Comparison of ENCODE assay signal across 8 mouse cellular contexts in genomic region chr10:127350594-127351284, GRCm38 (mm10). TPM values are rescaled to one million over a fixed set of nuclear protein-coding genes. Genes with fewer than 3 reads are reported as not detected.
A peak's percentile ranks its signal among the peaks of the same experiment; 100 is the strongest.
DNase-seq lines count a peak whose midpoint lies in the region; ATAC-seq lines count a peak whose summit lies in the region.

No protein-coding gene starts in this region.

- 13% methylated on average over 24 of the region's 24 CpGs for WGBS in limb, embryonic 15.5 days
- 11% methylated on average over 24 of the region's 24 CpGs for WGBS in midbrain, embryonic 16.5 days
- 11% methylated on average over 24 of the region's 24 CpGs for WGBS in stomach, embryonic 14.5 days

- H3K27me3 ChIP-seq in limb, embryonic 15.5 days: no peaks in the 10 kb centered on the region
- no peaks in the 10 kb centered on the region for H3K27me3 ChIP-seq in midbrain, embryonic 16.5 days (ENCODE audit: control insufficient read depth, insufficient read depth, low read depth, low read length)
- H3K27me3 ChIP-seq in stomach, embryonic 14.5 days (ENCODE audit: control insufficient read depth, insufficient read depth, low read length): no peaks in the 10 kb centered on the region

- no peaks in the 10 kb centered on the region for H3K36me3 ChIP-seq in limb, embryonic 15.5 days
- H3K36me3 ChIP-seq in midbrain, embryonic 16.5 days (ENCODE audit: control insufficient read depth, insufficient read depth, low read length): no peaks in the 10 kb centered on the region
- H3K36me3 ChIP-seq in stomach, embryonic 14.5 days (ENCODE audit: control insufficient read depth, insufficient read depth, low read length): no peaks in the 10 kb centered on the region

- H3K4me2 ChIP-seq in limb, embryonic 15.5 days: peak overlapping the region; percentile 48
- peak overlapping the region; percentile 41 for H3K4me2 ChIP-seq in midbrain, embryonic 16.5 days (ENCODE audit: low read length)
- peak overlapping the region; percentile 45 for H3K4me2 ChIP-seq in stomach, embryonic 14.5 days (replicated peaks; ENCODE audit: low read depth, low read length)

- peaks cover 7% of the 10 kb centered on the region for H3K4me1 ChIP-seq in limb, embryonic 15.5 days
- 0 out of 2 replicates have a peak, but pooled peaks cover 3% of the 10 kb centered on the region for H3K4me1 ChIP-seq in midbrain, embryonic 16.5 days (ENCODE audit: control insufficient read depth, insufficient read depth, low read length)
- no peaks in the 10 kb centered on the region for H3K4me1 ChIP-seq in stomach, embryonic 14.5 days (ENCODE audit: control insufficient read depth, insufficient read depth, low read length)

- H3K27ac ChIP-seq in limb, embryonic 15.5 days: no peak overlapping the region
- H3K27ac ChIP-seq in midbrain, embryonic 16.5 days (ENCODE audit: low read length): no peak overlapping the region
- H3K27ac ChIP-seq in stomach, embryonic 14.5 days (ENCODE audit: low read length): no peak overlapping the region

- H3K9me3 ChIP-seq in limb, embryonic 15.5 days: no peaks in the 10 kb centered on the region
- H3K9me3 ChIP-seq in midbrain, embryonic 16.5 days (replicated peaks; ENCODE audit: control insufficient read depth, low read length, poor library complexity, severe bottlenecking): no peaks in the 10 kb centered on the region
- H3K9me3 ChIP-seq in stomach, embryonic 14.5 days (ENCODE audit: control insufficient read depth, low read depth, low read length): no peaks in the 10 kb centered on the region

- peak overlapping the region; percentile 25 for H3K4me3 ChIP-seq in limb, embryonic 15.5 days
- peak overlapping the region; percentile 13 for H3K4me3 ChIP-seq in midbrain, embryonic 16.5 days (ENCODE audit: low read depth, low read length)
- H3K4me3 ChIP-seq in stomach, embryonic 14.5 days (ENCODE audit: low read depth, low read length): no peak overlapping the region

- peak; percentile 71 for DNase-seq in urinary bladder, postnatal 14 days (ENCODE audit: low spot score)
- DNase-seq in urinary bladder, postnatal 4 days (ENCODE audit: low spot score in 2 of 2): no peak
- peak; percentile 80 to 89 for DNase-seq in cerebellum, postnatal 25 days
- peak; percentile 63 for DNase-seq in gastrocnemius, postnatal 10 days
- DNase-seq in kidney, adult 11 months: peak; percentile 71

- H3K9ac ChIP-seq in limb, embryonic 15.5 days: no peak overlapping the region
- peak overlapping the region; percentile 39; the same call in 1 of the 2 replicates for H3K9ac ChIP-seq in midbrain, embryonic 16.5 days (ENCODE audit: low read depth, low read length)
- H3K9ac ChIP-seq in stomach, embryonic 14.5 days (replicated peaks; ENCODE audit: low read depth, low read length): no peak overlapping the region

- peak; percentile 55 for ATAC-seq in limb, embryonic 15.5 days (ENCODE audit: insufficient number of reproducible peaks, low FRiP score, low TSS enrichment, low read depth)
- peak; percentile 64; the same call in 1 of the 2 replicates for ATAC-seq in midbrain, embryonic 16.5 days
- peak; percentile 77; the same call in 1 of the 2 replicates for ATAC-seq in stomach, embryonic 14.5 days (ENCODE audit: insufficient number of reproducible peaks, insufficient read depth, low FRiP score, low read depth)

RNA-seq across cellular contexts. Expression of gene Inhbe, which starts 3.5 kb away (rescaled TPM):
- total RNA-seq in gastrocnemius, postnatal 10 days (2021): not detected
- 0.03 TPM in 1 of 2 replicates, not detected in the other for polyA plus RNA-seq in limb, embryonic 15.5 days (2015; fragmentation: Nextera tagmentation; extraction: Ambion mirVana)
- polyA plus RNA-seq in midbrain, embryonic 16.5 days (2015; fragmentation: Nextera tagmentation; extraction: Ambion mirVana): 0.04 TPM in 2 replicates
- polyA plus RNA-seq in stomach, embryonic 14.5 days (2014; fragmentation: Nextera tagmentation; extraction: Ambion mirVana): not detected in 2 replicates

RNA-seq across cellular contexts. Expression of gene Gli1, which starts 9.0 kb away (rescaled TPM):
- 1 to 10 TPM; 3.3 to 6.8 TPM for total RNA-seq in gastrocnemius, postnatal 10 days (2021)
- polyA plus RNA-seq in limb, embryonic 15.5 days (2015; fragmentation: Nextera tagmentation; extraction: Ambion mirVana): 13.4 and 13.7 TPM in 2 replicates
- 0.92 and 1.3 TPM in 2 replicates for polyA plus RNA-seq in midbrain, embryonic 16.5 days (2015; fragmentation: Nextera tagmentation; extraction: Ambion mirVana)
- 15.5 and 17.6 TPM in 2 replicates for polyA plus RNA-seq in stomach, embryonic 14.5 days (2014; fragmentation: Nextera tagmentation; extraction: Ambion mirVana)

RNA-seq across cellular contexts. Expression of gene Inhbc, which starts 19.5 kb away (rescaled TPM):
- not detected for total RNA-seq in gastrocnemius, postnatal 10 days (2021)
- not detected in 2 replicates for polyA plus RNA-seq in limb, embryonic 15.5 days (2015; fragmentation: Nextera tagmentation; extraction: Ambion mirVana)
- polyA plus RNA-seq in midbrain, embryonic 16.5 days (2015; fragmentation: Nextera tagmentation; extraction: Ambion mirVana): 0.15 TPM in 1 of 2 replicates, not detected in the other
- 0.35 TPM in 1 of 2 replicates, not detected in the other for polyA plus RNA-seq in stomach, embryonic 14.5 days (2014; fragmentation: Nextera tagmentation; extraction: Ambion mirVana)

RNA-seq across cellular contexts. Expression of gene Arhgap9, which starts 29.0 kb away (rescaled TPM):
- 1 to 10 TPM; 1.1 to 2.3 TPM for total RNA-seq in gastrocnemius, postnatal 10 days (2021)
- 5.1 and 5.4 TPM in 2 replicates for polyA plus RNA-seq in limb, embryonic 15.5 days (2015; fragmentation: Nextera tagmentation; extraction: Ambion mirVana)
- 0.46 and 0.75 TPM in 2 replicates for polyA plus RNA-seq in midbrain, embryonic 16.5 days (2015; fragmentation: Nextera tagmentation; extraction: Ambion mirVana)
- 3.2 and 3.9 TPM in 2 replicates for polyA plus RNA-seq in stomach, embryonic 14.5 days (2014; fragmentation: Nextera tagmentation; extraction: Ambion mirVana)

RNA-seq across cellular contexts. Expression of gene R3hdm2, which starts 29.4 kb away (rescaled TPM):
- total RNA-seq in gastrocnemius, postnatal 10 days (2021): 10 to 100 TPM; 92.6 to 93.1 TPM
- 33.1 and 34.9 TPM in 2 replicates for polyA plus RNA-seq in limb, embryonic 15.5 days (2015; fragmentation: Nextera tagmentation; extraction: Ambion mirVana)
- polyA plus RNA-seq in midbrain, embryonic 16.5 days (2015; fragmentation: Nextera tagmentation; extraction: Ambion mirVana): 35.2 and 35.9 TPM in 2 replicates
- 34.9 and 37.3 TPM in 2 replicates for polyA plus RNA-seq in stomach, embryonic 14.5 days (2014; fragmentation: Nextera tagmentation; extraction: Ambion mirVana)

Comparison
In these comparisons a context has a peak if more than half of its experiments do, and no peak if none do; other contexts are left out.
1. DNase-seq: peak in urinary bladder, postnatal 14 days (single experiment), cerebellum, postnatal 25 days (2 of 2), gastrocnemius, postnatal 10 days (single experiment) and kidney, adult 11 months (single experiment); none in urinary bladder, postnatal 4 days (0 of 2).
2. Peak in every context shown above with its lines, with median percentiles within 50 percentile points of each other: ATAC-seq and H3K4me2 ChIP-seq.